Mouse (Mus musculus): Measurements from ENCODE around the gene Sctr.

GRCm38 (mm10) chr1:120071133-120071532 is 64.4 kb downstream of the Sctr start:
- TF ChIP-seq CTCF (IDR thresholded peaks at IDR 0.05; ENCODE audit: borderline replicate concordance, extremely low read depth, insufficient read depth, insufficient read length) (no peak), POLR2A (IDR thresholded peaks at IDR 0.05; ENCODE audit: borderline replicate concordance, extremely low read depth, insufficient read depth, insufficient read length, poor library complexity, severe bottlenecking) (no peak)
